Mouse (Mus musculus) intestine, embryonic 14.5 days (tissue): ENCODE measurements around the gene Atox1. TPM values are rescaled to one million over a fixed set of nuclear protein-coding genes. Genes with fewer than 3 reads are reported as not detected.
"Not testable (repeated sequence)": the region's sequence is repeated elsewhere in the genome, so short reads cannot be mapped to it uniquely, and the experiment has no call there.

Experiments
- ATAC-seq: fragments of 200-750 bp; cut with Nextera tagmentation; replicated peaks from 2 replicates; pipeline ENCODE4 v1.8.0; 2017; ENCODE audit warnings: low read depth, moderate number of reproducible peaks, moderate TSS enrichment, moderate library complexity; ENCODE audit not compliant: low FRiP score, low TSS enrichment
- DNase-seq: peaks from one replicate; pipeline ENCODE4 v3.0.0-alpha.2; 2018; ENCODE audit warnings: low spot score
- H3K27ac ChIP-seq: fragments of 300-500 bp; sonication (generic); 2 replicates; pipeline ENCODE4 v1.5.1; 2014; ENCODE audit warnings: low read depth, mild to moderate bottlenecking, control low read depth
- H3K27me3 ChIP-seq: fragments of 300-500 bp; sonication (generic); replicated peaks from 2 replicates; pipeline ENCODE4 v1.6.1; 2014; ENCODE audit warnings: low read length, control low read depth; ENCODE audit not compliant: control insufficient read depth, insufficient read depth
- H3K36me3 ChIP-seq: fragments of 300-500 bp; sonication (generic); 2 replicates; pipeline ENCODE4 v1.6.1; 2014; ENCODE audit warnings: low read length, control low read depth; ENCODE audit not compliant: control insufficient read depth, insufficient read depth
- H3K4me1 ChIP-seq: fragments of 300-500 bp; sonication (generic); replicated peaks from 2 replicates; pipeline ENCODE4 v1.6.1; 2014; ENCODE audit warnings: low read length, control low read depth, mixed read lengths; ENCODE audit not compliant: control insufficient read depth, insufficient read depth
- H3K4me2 ChIP-seq: fragments of 300-500 bp; sonication (generic); 2 replicates; pipeline ENCODE4 v1.6.1; 2014; ENCODE audit warnings: low read length
- H3K4me3 ChIP-seq: fragments of 300-500 bp; sonication (generic); 2 replicates; pipeline ENCODE4 v1.5.1; 2014; ENCODE audit warnings: low read depth, low read length, control low read depth, mixed read lengths
- H3K9ac ChIP-seq: fragments of 300-500 bp; sonication (generic); 2 replicates; pipeline ENCODE4 v1.6.1; 2014; ENCODE audit warnings: mild to moderate bottlenecking, low read length
- H3K9me3 ChIP-seq: fragments of 300-500 bp; sonication (generic); 2 replicates; pipeline ENCODE4 v1.6.1; 2016; ENCODE audit warnings: low read length, control low read depth; ENCODE audit not compliant: control insufficient read depth
- WGBS: fragments of 180-500 bp; shearing (Covaris S2); extraction: QIAGEN DNeasy Blood & Tissue Kit; methylation state at CpG from one replicate; pipeline ENCODE4 v1.1.7; 2014; 5-methylcytosine and 5-hydroxymethylcytosine counted together
- polyA plus RNA-seq: library from polyadenylated mRNA; unstranded; fragments of >200 nt; fragmentation: Nextera tagmentation; extraction: Ambion mirVana; gene quantifications from 2 replicates; pipeline ENCODE4 v1.2.1, GENCODE M21; 2014

Atox1 gene
- polyA plus RNA-seq, 1 experiment from 2014 or later = 443 TPM

GRCm38 (mm10) chr11:55423756-55424155 lies 37.3 kb downstream of the Atox1 start:
- no peak overlapping the region for H3K9ac ChIP-seq
- peak; percentile 37; the same call in 1 of the 2 replicates for ATAC-seq

GRCm38 (mm10) chr11:55422978-55423377 lies 38.1 kb downstream of the Atox1 start, which contains the start of gene Sparc:
Gene Sparc, minus strand, starts transcription at chr11:55423183.
- Histone ChIP-seq H3K4me3 (no peak within 1 kb of the TSS), H3K4me1 (peaks cover 39% of the 10 kb centered on the region), H3K27me3 (no peaks in the 10 kb centered on the region), H3K9ac (no peak within 1 kb of the TSS), H3K9me3 (no peaks in the 10 kb centered on the region), H3K27ac (peak within 1 kb of the TSS; percentile 65), H3K36me3 (no peaks in the 10 kb centered on the region), H3K4me2 (no peak within 1 kb of the TSS)
- WGBS = 100% methylated on average over 1 of the region's 1 CpGs
- no peak for ATAC-seq
- no peak for DNase-seq

More at GRCm38 (mm10) chr11:55423756-55424155, 37.3 kb downstream of the Atox1 start:
- H3K4me1 ChIP-seq = peaks cover 46% of the 10 kb centered on the region
- peak overlapping the region; percentile 65 for H3K27ac ChIP-seq
- no peaks in the 10 kb centered on the region for H3K27me3 ChIP-seq
- H3K9me3 ChIP-seq = no peaks in the 10 kb centered on the region
- WGBS = 35% methylated on average over 4 of the region's 4 CpGs
- no peaks in the 10 kb centered on the region for H3K36me3 ChIP-seq
- H3K4me2 ChIP-seq = no peak overlapping the region
- no peak for DNase-seq
- no peak overlapping the region for H3K4me3 ChIP-seq

GRCm38 (mm10) chr11:55419678-55420307 lies 41.2 kb downstream of the Atox1 start:
- H3K27me3 ChIP-seq = no peaks in the 10 kb centered on the region
- H3K9me3 ChIP-seq = no peaks in the 10 kb centered on the region
- H3K4me1 ChIP-seq = peaks cover 51% of the 10 kb centered on the region
- peak overlapping the region; percentile 91 for H3K9ac ChIP-seq
- DNase-seq = peak; percentile 81
- H3K27ac ChIP-seq = peak overlapping the region; percentile 95
- no peaks in the 10 kb centered on the region for H3K36me3 ChIP-seq
- peak overlapping the region; percentile 81 for H3K4me3 ChIP-seq
- 13% methylated on average over 9 of the region's 9 CpGs for WGBS
- H3K4me2 ChIP-seq = peak overlapping the region; percentile 85
- peak; percentile 86 for ATAC-seq

- no peak for DNase-seq
- WGBS = 1% methylated on average over 4 of the region's 4 CpGs
Measured at GRCm38 (mm10) chr11:55419296-55419677, 41.8 kb downstream of the Atox1 start.

GRCm38 (mm10) chr11:55418704-55419061 lies 42.4 kb downstream of the Atox1 start:
- Histone ChIP-seq H3K36me3 (peaks cover 4% of the 10 kb centered on the region), H3K9ac (peak overlapping the region; percentile 91), H3K27me3 (no peaks in the 10 kb centered on the region), H3K4me2 (peak overlapping the region; percentile 85), H3K27ac (peak overlapping the region; percentile 95), H3K9me3 (no peaks in the 10 kb centered on the region), H3K4me3 (peak overlapping the region; percentile 81), H3K4me1 (peaks cover 51% of the 10 kb centered on the region)
- WGBS = 14% methylated on average over 3 of the region's 3 CpGs
- no peak for ATAC-seq
- peak; percentile 68 for DNase-seq

More at GRCm38 (mm10) chr11:55419296-55419677, 41.8 kb downstream of the Atox1 start:
- Histone ChIP-seq H3K4me3 (peak overlapping the region; percentile 81), H3K27me3 (no peaks in the 10 kb centered on the region), H3K36me3 (no peaks in the 10 kb centered on the region), H3K4me2 (peak overlapping the region; percentile 85), H3K9ac (peak overlapping the region; percentile 91), H3K4me1 (peaks cover 51% of the 10 kb centered on the region), H3K27ac (peak overlapping the region; percentile 95), H3K9me3 (no peaks in the 10 kb centered on the region)
- no peak for ATAC-seq

GRCm38 (mm10) chr11:55417898-55418703 lies 42.9 kb downstream of the Atox1 start:
- ATAC-seq (peak; percentile 79), DNase-seq (peak; percentile 86)
- Histone ChIP-seq H3K27ac (peak overlapping the region; percentile 95), H3K4me3 (peak overlapping the region; percentile 81), H3K9me3 (no peaks in the 10 kb centered on the region), H3K27me3 (no peaks in the 10 kb centered on the region), H3K9ac (peak overlapping the region; percentile 91), H3K36me3 (peaks cover 8% of the 10 kb centered on the region), H3K4me2 (peak overlapping the region; percentile 85), H3K4me1 (peaks cover 50% of the 10 kb centered on the region)
- under 1% methylated on average over 24 of the region's 24 CpGs for WGBS

GRCm38 (mm10) chr11:55416609-55417265 lies 44.3 kb downstream of the Atox1 start:
- Histone ChIP-seq H3K9ac (peak overlapping the region; percentile 91; the same call in 1 of the 2 replicates), H3K27me3 (no peaks in the 10 kb centered on the region), H3K27ac (peak overlapping the region; percentile 95), H3K36me3 (peaks cover 17% of the 10 kb centered on the region), H3K9me3 (no peaks in the 10 kb centered on the region), H3K4me1 (peaks cover 53% of the 10 kb centered on the region), H3K4me2 (peak overlapping the region; percentile 85), H3K4me3 (peak overlapping the region; percentile 81; the same call in 1 of the 2 replicates)
- WGBS = 45% methylated on average over 6 of the region's 6 CpGs
- ATAC-seq = no peak
- DNase-seq = no peak

GRCm38 (mm10) chr11:55415731-55416130 lies 45.3 kb downstream of the Atox1 start:
- not testable (repeated sequence) for H3K27ac ChIP-seq, DNase-seq, H3K9me3 ChIP-seq, H3K9ac ChIP-seq, H3K4me2 ChIP-seq, H3K4me3 ChIP-seq, H3K27me3 ChIP-seq, ATAC-seq
- Histone ChIP-seq H3K4me1 (peaks cover 47% of the 10 kb centered on the region), H3K36me3 (peaks cover 18% of the 10 kb centered on the region)
- 86% methylated on average over 6 of the region's 6 CpGs for WGBS
